Mouse (Mus musculus) cerebellum, postnatal 10 days (tissue): ENCODE results near the gene Rtkn.

Experiments used
- DNase-seq, 2 experiments: peaks; one replicate each; pipeline ENCODE4 v3.0.0; 2021; ENCODE audit warnings: mixed read lengths in 2 of 2

Rtkn gene

DNA sequence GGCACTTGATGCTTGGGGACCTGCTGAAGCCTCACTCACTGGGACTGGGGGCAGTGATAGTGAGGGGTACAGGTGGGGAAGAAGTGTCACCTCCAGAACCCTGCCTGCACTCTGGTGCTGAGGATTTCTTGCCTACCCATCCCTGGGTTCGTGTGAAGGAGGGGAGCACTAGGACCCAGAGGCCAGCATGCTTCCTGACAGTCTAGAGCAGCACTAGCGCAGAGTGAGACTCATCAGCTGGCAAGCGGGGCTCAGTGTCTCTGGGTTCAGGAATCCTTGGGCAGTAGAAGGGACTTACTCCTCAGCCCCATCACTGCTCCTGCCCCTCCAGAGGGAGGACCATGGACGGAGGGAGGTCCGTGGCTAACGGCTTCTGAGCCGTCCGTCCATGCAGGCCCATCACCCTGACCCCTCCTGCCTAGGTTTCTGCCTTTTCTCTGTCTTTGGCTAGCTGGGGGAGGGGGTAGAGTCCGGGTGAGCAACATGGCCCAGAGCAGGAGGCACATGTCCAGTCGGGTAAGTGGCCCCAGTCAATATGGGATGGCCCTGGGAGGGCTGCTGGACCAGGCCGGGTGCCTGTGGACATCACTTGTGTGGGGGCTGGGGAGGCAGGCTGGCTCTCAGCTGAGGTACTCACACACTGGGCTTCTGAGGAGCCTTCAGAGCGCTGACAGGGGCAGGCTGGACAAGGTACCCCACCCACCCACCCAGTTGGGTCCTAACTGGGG, 44.3 kb downstream of the Rtkn start:
- peak; percentile 70 to 76 for DNase-seq

DNA sequence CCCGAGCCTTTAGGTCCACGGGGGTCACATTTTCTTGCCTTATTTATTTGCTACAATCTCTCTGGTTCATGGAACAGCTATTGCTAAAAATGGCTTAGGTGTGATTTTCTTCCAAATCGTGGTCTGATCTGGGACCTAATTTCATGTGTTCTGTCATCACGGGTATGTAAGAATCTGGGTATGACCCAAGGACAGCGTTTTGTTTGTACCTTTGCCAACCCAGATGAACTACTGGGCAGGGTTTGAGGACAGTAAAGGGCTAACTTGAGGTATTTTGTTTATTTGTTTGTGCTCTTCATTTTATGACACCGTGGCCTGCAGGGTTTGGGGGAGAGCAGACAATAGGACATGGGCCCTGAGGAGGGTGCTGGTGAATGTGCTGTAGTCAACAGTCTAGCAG, 45.3 kb downstream of the Rtkn start:
- no peak for DNase-seq

DNA sequence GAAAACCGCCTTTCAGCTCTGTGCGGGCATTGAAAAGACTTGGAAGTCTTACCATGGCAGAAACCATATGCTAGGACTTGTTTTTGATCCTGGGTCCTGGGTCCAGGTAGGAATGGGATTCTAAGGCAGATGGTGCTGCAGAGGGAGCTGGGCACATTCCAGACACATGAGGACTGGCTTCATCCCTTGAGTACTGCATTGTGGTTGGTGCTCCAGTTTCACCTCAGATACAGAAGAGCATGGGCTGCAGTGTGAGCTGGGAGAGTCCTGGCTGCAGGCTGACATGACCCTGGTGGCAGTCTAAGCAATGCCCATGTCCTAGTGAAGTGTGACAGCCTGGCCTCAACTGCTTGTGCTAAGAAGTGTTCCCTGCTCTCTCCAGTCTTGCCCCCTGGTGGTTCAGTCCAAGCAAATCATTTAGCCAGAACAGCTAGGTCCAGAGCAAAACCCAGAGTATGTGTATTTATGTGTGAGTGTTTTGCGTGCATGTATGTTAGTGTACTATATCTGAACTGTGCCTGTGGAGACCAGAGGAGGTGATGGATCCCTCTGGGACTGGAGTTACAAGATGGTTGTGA, 49.7 kb downstream of the Rtkn start:
- peak in 1 of 2 experiments; percentile 61 for DNase-seq

DNA sequence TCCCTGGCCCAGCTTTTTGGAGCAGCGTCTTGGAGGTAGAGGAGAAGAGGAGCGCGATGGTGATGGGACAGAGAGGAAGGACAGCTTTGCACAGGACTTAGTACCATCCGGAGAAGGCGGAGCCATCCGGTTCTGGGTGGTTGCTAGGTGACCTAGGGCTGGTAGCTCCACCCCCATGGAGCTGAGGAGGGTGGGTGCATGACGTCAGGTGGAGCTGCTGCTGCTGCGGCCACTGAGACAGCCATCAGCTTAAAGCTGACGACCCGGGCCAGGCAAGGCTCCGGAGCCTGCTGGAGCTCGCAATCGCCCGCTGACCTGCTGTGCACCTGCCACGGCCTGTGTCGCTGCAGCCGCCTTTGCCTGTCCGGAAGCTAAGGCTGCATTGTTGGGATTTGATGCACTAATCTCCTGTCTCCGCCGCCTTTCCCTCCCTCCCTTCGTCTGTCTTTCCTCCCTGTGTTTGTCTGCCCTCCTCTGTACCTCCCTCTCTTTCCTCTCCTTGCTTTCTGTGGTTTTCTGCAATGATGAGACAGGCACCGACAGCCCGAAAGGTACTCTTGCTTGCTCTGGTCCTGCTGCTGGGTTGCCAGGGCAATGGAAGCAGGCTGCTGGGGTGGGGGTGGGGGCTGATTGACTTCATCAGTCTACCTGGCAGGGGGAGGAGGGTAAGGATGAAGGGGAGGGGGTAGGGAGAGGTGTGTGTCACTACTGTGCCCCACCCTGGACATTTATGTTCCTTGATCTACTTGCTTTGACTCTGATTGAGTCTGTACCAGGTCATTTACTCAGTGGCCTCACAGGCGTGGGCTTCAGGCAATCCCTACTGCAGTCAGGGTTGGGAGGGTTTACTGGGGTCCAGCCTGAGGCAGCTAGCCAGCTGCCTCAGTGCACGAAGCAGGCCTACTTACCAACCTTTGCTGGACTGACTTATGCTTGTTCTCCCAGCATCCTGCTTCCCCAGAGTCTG, 50.9 kb downstream of the Rtkn start:
- DNase-seq: peak; percentile 93 to 95

DNA sequence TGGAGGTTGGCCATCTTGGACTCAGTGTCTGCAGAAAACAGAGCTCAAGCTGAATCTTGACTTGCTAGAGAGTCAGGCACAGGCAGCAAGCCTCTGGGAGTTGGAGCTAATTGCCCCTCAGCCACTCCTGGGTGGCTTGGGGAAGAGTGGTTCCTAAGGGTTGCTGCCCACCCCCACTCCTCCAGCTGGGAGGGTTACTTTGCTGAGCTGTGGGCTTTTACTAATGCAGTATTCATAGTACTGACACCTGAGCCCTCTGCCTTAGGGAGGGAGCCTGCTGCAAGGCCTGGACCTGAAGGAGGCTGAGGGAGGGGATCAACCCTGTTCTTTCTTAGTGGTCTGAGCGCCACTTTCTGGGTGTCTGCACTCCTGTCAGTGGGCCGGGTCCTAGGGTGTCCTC, 51.7 kb downstream of the Rtkn start:
- no peak for DNase-seq

DNA sequence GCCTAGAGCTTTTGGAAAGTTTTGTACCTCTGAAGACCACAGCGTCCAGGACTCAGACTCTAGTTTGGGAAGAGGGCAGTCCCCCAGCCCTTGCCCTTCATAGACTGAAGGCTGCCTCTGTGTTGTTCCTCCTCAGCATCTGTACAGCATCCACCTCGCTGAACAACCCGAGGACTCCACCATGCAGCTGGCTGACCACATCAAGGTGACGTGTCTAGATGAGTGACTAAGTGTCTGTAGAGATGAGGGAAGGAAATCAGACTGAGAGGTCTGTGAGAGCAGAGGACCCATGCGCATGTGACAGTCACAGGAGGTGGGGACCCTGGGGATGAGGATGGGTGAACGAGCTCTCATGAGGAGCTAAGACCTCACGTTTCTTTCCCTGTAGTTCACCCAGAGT, 58.3 kb downstream of the Rtkn start:
- DNase-seq: no peak

DNA sequence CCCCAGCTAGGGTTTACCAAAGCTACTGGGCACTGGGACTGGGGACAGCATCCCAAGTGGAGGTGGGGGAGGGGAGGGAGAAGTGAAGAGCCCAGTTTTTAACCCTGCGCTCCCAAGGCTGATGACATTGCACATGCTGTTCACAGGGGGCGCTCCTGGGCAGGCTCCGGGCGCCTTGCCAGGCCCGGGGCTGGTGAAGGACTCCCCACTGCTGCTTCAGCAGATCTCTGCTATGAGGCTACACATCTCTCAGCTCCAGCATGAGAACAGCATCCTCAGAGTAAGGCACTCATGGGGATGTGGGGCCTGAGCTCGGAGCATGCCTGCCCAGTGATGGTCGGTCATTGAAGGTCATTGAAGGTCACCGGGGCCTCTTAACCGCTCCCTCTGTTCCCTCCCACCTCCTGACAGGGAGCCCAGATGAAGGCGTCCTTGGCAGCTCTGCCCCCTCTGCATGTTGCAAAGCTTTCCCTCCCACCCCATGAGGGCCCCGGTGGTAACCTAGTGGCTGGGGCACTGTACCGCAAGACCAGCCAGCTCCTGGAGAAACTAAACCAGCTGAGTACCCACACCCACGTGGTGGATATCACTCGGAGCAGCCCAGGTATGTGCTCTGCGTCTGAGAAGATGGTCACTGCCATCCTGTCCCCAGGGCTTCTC, 62.2 kb downstream of the Rtkn start:
- DNase-seq: peak; percentile 86 to 87
